Mouse (Mus musculus): ENCODE measurements around the gene Hmgcs1. TPM values are rescaled to one million over a fixed set of nuclear protein-coding genes. Genes with fewer than 3 reads are reported as not detected.
"Not testable (repeated sequence)": the region's sequence is repeated elsewhere in the genome, so short reads cannot be mapped to it uniquely, and the experiment has no call there.

The Hmgcs1 gene
- polyA plus RNA-seq (2015; fragmentation: Nextera tagmentation; extraction: Ambion mirVana): 322 and 362 TPM in 2 replicates

- under 1% methylated on average over 57 of the region's 59 CpGs for WGBS
- H3K4me3 ChIP-seq: peak within 1 kb of the TSS; percentile 87
- H3K4me2 ChIP-seq: peak within 1 kb of the TSS; percentile 86
- H3K4me1 ChIP-seq: peaks cover 46% of the 10 kb centered on the region
- H3K9ac ChIP-seq: peak within 1 kb of the TSS; percentile 96
- ATAC-seq: peak; percentile 99
- H3K36me3 ChIP-seq (ENCODE audit: poor library complexity, severe bottlenecking): peaks cover 8% of the 10 kb centered on the region; the same call in 1 of the 2 replicates
- peak within 1 kb of the TSS; percentile 98 for H3K27ac ChIP-seq
- H3K9me3 ChIP-seq (replicated peaks): no peaks in the 10 kb centered on the region
- H3K27me3 ChIP-seq: no peaks in the 10 kb centered on the region
These were observed at the start of gene Hmgcs1 for GRCm38 (mm10) chr13:119690039-119690728. TSS of gene Hmgcs1 (plus strand) at chr13:119690379.

DNA sequence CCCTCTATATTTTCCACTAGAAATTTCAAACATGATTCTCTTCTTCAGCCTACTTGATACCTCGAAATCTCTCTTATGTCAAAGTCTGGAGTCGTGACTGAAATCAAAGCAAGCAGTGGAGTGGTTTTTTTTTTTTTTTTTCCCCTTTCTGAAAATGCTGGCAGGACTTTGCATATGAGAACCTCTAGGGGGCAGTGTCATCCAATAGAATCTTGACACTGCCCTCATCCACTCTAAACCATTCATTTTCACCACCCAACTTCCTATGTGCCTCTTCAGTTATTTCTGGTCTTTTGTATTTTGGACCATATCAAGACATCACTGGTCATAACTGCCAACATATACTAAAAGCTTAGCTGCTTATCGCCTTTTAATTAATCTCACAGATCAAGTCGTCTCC, 49.7 kb upstream of the Hmgcs1 start:
- WGBS: 40% methylated on average over 4 of the region's 4 CpGs
- H3K36me3 ChIP-seq (ENCODE audit: poor library complexity, severe bottlenecking): no peaks in the 10 kb centered on the region
- no peak for ATAC-seq
- no peaks in the 10 kb centered on the region for H3K4me1 ChIP-seq
- no peak overlapping the region for H3K4me2 ChIP-seq
- no peak overlapping the region for H3K9ac ChIP-seq
- H3K9me3 ChIP-seq (replicated peaks): no peaks in the 10 kb centered on the region
- H3K4me3 ChIP-seq: no peak overlapping the region
- no peaks in the 10 kb centered on the region for H3K27me3 ChIP-seq
- H3K27ac ChIP-seq: no peak overlapping the region

GRCm38 (mm10) chr13:119641145-119641544, 49.0 kb upstream of the Hmgcs1 start:
- no peak overlapping the region for H3K27ac ChIP-seq
- ATAC-seq: no peak
- H3K4me3 ChIP-seq: no peak overlapping the region
- H3K9me3 ChIP-seq (replicated peaks): no peaks in the 10 kb centered on the region
- no peaks in the 10 kb centered on the region for H3K27me3 ChIP-seq
- no peaks in the 10 kb centered on the region for H3K36me3 ChIP-seq (ENCODE audit: poor library complexity, severe bottlenecking)
- H3K4me2 ChIP-seq: no peak overlapping the region
- H3K4me1 ChIP-seq: no peaks in the 10 kb centered on the region
- H3K9ac ChIP-seq: no peak overlapping the region
- 84% methylated on average over 7 of the region's 7 CpGs for WGBS

DNA sequence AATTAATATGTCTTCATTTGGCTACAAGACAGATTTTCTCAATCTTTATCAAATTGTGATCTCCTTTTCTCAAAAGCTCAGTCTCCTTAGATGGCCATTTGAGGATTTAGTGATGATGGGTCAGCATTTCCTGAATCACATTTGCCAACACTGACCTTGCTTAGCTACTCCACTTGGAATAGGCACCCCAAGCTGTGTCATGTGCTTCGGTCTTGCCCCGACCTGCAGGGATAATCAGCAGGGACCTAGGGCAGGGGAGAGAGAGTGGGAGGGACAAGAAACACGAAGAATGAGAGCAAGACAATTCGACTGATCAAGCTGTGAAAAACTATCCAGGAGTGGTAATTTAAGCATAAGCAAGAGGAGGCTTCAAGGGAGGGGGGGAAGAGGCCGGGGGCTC, 45.4 kb upstream of the Hmgcs1 start:
- Histone ChIP-seq H3K27ac (no peak overlapping the region), H3K4me1 (no peaks in the 10 kb centered on the region), H3K36me3 (ENCODE audit: poor library complexity, severe bottlenecking) (no peaks in the 10 kb centered on the region), H3K4me2 (no peak overlapping the region), H3K9me3 (replicated peaks) (no peaks in the 10 kb centered on the region), H3K27me3 (no peaks in the 10 kb centered on the region), H3K9ac (no peak overlapping the region), H3K4me3 (no peak overlapping the region)
- no peak for ATAC-seq
- WGBS: 64% methylated on average over 5 of the region's 5 CpGs

GRCm38 (mm10) chr13:119646511-119646910, 43.7 kb upstream of the Hmgcs1 start:
- ATAC-seq: no peak
- H3K36me3 ChIP-seq (ENCODE audit: poor library complexity, severe bottlenecking): no peaks in the 10 kb centered on the region
- no peaks in the 10 kb centered on the region for H3K9me3 ChIP-seq (replicated peaks)
- H3K4me3 ChIP-seq: no peak overlapping the region
- no peak overlapping the region for H3K4me2 ChIP-seq
- WGBS: 93% methylated on average over 1 of the region's 1 CpGs
- no peaks in the 10 kb centered on the region for H3K4me1 ChIP-seq
- H3K9ac ChIP-seq: no peak overlapping the region
- no peak overlapping the region for H3K27ac ChIP-seq
- H3K27me3 ChIP-seq: no peaks in the 10 kb centered on the region

GRCm38 (mm10) chr13:119648891-119649698, 41.1 kb upstream of the Hmgcs1 start:
- ATAC-seq: 0 out of 2 replicates have a peak, but pooled peaks have one; percentile 43
- Histone ChIP-seq H3K27ac (peak overlapping the region; percentile 35; the same call in 1 of the 2 replicates), H3K4me3 (no peak overlapping the region), H3K4me1 (no peaks in the 10 kb centered on the region), H3K36me3 (ENCODE audit: poor library complexity, severe bottlenecking) (no peaks in the 10 kb centered on the region), H3K9me3 (replicated peaks) (no peaks in the 10 kb centered on the region), H3K4me2 (peak overlapping the region; percentile 18), H3K9ac (no peak overlapping the region), H3K27me3 (no peaks in the 10 kb centered on the region)
- 49% methylated on average over 15 of the region's 15 CpGs for WGBS

DNA sequence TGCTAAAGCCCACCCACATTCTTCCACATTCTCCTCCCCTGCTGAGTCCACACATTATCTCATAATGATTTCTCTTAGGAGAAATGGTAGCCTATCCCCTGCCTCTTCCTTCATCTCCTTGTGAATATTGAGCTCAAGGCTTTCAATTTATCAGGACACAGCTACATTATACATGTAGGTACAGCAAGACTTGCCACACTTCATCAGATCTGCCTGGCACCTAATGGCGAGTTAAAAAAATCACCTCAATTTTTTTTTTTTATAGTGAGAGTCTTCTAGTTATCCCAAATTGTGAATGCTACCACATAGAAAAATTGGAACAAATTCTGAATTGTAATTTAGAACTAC, 40.5 kb upstream of the Hmgcs1 start:
- no peak overlapping the region for H3K9ac ChIP-seq
- peak overlapping the region; percentile 18; the same call in 1 of the 2 replicates for H3K4me2 ChIP-seq
- 88% methylated on average over 1 of the region's 1 CpGs for WGBS
- H3K27ac ChIP-seq: 0 out of 2 replicates have a peak overlapping the region, but pooled peaks have one; percentile 35
- no peak overlapping the region for H3K4me3 ChIP-seq
- no peaks in the 10 kb centered on the region for H3K27me3 ChIP-seq
- ATAC-seq: no peak
- no peaks in the 10 kb centered on the region for H3K36me3 ChIP-seq (ENCODE audit: poor library complexity, severe bottlenecking)
- no peaks in the 10 kb centered on the region for H3K9me3 ChIP-seq (replicated peaks)
- H3K4me1 ChIP-seq: no peaks in the 10 kb centered on the region

GRCm38 (mm10) chr13:119654734-119655133, 35.4 kb upstream of the Hmgcs1 start:
- ATAC-seq: no peak
- H3K4me2 ChIP-seq: no peak overlapping the region
- H3K9ac ChIP-seq: no peak overlapping the region
- no peaks in the 10 kb centered on the region for H3K4me1 ChIP-seq
- 90% methylated on average over 2 of the region's 2 CpGs for WGBS
- H3K36me3 ChIP-seq (ENCODE audit: poor library complexity, severe bottlenecking): no peaks in the 10 kb centered on the region
- H3K27me3 ChIP-seq: no peaks in the 10 kb centered on the region
- no peak overlapping the region for H3K27ac ChIP-seq
- H3K9me3 ChIP-seq (replicated peaks): no peaks in the 10 kb centered on the region
- H3K4me3 ChIP-seq: no peak overlapping the region

- Histone ChIP-seq H3K27ac (no peak overlapping the region), H3K9ac (no peak overlapping the region), H3K4me1 (no peaks in the 10 kb centered on the region), H3K4me2 (no peak overlapping the region), H3K27me3 (no peaks in the 10 kb centered on the region), H3K4me3 (no peak overlapping the region), H3K36me3 (ENCODE audit: poor library complexity, severe bottlenecking) (no peaks in the 10 kb centered on the region), H3K9me3 (replicated peaks) (no peaks in the 10 kb centered on the region)
- 85% methylated on average over 2 of the region's 2 CpGs for WGBS
- no peak for ATAC-seq
These were observed 33.9 kb upstream of the Hmgcs1 start for GRCm38 (mm10) chr13:119656246-119656645.

DNA sequence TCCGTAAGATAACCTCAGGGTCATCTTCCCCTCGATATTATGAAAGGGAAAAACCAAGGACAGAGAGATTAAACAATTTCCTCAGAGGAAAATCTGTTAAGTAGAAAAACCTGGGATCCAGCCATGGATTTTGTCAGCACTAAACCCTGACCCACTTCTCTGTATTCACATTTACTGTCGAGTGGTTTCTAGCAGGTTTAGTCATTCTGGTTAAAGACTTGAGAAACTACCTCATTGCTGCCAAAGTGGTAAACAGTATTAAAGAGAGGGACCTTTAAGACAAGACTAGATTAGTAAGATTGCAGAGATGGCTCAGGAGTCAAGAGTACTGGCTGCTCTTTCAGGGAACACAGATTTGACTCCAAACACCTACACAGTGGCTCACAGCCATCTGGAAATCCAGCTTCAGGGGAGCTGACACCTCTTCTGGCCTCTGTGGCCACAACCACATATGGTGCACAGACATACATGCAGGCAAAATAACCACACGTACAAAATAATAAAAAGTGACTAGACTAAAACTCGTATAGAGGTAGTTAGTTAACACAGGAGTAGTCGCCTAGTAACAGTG, 33.2 kb upstream of the Hmgcs1 start:
- no peaks in the 10 kb centered on the region for H3K4me1 ChIP-seq
- no peaks in the 10 kb centered on the region for H3K36me3 ChIP-seq (ENCODE audit: poor library complexity, severe bottlenecking)
- no peaks in the 10 kb centered on the region for H3K9me3 ChIP-seq (replicated peaks)
- ATAC-seq: no peak
- H3K4me2 ChIP-seq: no peak overlapping the region
- WGBS: 87% methylated on average over 6 of the region's 6 CpGs
- H3K4me3 ChIP-seq: no peak overlapping the region
- H3K27ac ChIP-seq: no peak overlapping the region
- H3K9ac ChIP-seq: no peak overlapping the region
- no peaks in the 10 kb centered on the region for H3K27me3 ChIP-seq

- H3K36me3 ChIP-seq (ENCODE audit: poor library complexity, severe bottlenecking); H3K27ac ChIP-seq; H3K4me3 ChIP-seq; H3K27me3 ChIP-seq; ATAC-seq; H3K9ac ChIP-seq; H3K4me2 ChIP-seq; H3K9me3 ChIP-seq (replicated peaks); H3K4me1 ChIP-seq: not testable (repeated sequence)
- WGBS: 67% methylated on average over 7 of the region's 9 CpGs
These were observed 28.8 kb upstream of the Hmgcs1 start for GRCm38 (mm10) chr13:119661420-119661819.

GRCm38 (mm10) chr13:119678794-119679193, 11.4 kb upstream of the Hmgcs1 start:
- no peak for ATAC-seq
- H3K4me3 ChIP-seq: no peak overlapping the region
- H3K27ac ChIP-seq: no peak overlapping the region
- H3K27me3 ChIP-seq: no peaks in the 10 kb centered on the region
- H3K4me2 ChIP-seq: no peak overlapping the region
- WGBS: 89% methylated on average over 8 of the region's 8 CpGs
- no peaks in the 10 kb centered on the region for H3K9me3 ChIP-seq (replicated peaks)
- no peak overlapping the region for H3K9ac ChIP-seq
- H3K36me3 ChIP-seq (ENCODE audit: poor library complexity, severe bottlenecking): no peaks in the 10 kb centered on the region
- H3K4me1 ChIP-seq: no peaks in the 10 kb centered on the region

Measured in forebrain, embryonic 13.5 days (tissue).